Mouse (Mus musculus): ENCODE measurements around the gene Ssbp4. TPM values are rescaled to one million over a fixed set of nuclear protein-coding genes. Genes with fewer than 3 reads are reported as not detected.
A peak's percentile ranks its signal among the peaks of the same experiment; 100 is the strongest.

Ssbp4 gene
- polyA plus RNA-seq, 1 experiment from 2014 or later: 63.2 TPM

DNA sequence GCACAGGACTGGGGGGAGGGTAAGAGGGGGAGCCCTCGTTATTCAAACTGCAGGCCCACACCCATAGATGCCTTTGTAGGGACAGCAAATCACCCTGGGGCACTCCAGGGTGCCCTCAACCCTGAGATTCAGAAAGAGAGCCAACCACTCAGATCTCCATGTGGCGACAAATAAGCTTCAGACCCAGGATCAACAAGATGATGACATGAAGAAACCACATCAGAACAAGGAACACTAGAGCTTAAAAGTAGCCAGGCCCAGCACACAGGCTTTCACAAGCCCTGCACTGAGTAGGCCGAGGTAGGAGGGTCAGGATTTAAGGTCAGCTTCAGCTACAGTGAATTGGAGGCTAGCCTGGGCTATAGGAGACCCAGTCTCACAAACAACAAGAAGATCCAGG, 40.2 kb upstream of the Ssbp4 start:
- no peaks in the 10 kb centered on the region for H3K9me3 ChIP-seq (ENCODE audit: control insufficient read depth, low read length)
- peak overlapping the region; percentile 48; the same call in 1 of the 2 replicates for H3K9ac ChIP-seq (ENCODE audit: low read depth, low read length)
- peaks cover 12% of the 10 kb centered on the region; the same call in 1 of the 2 replicates for H3K36me3 ChIP-seq (ENCODE audit: control insufficient read depth, insufficient read depth, low read length)
- H3K27me3 ChIP-seq (replicated peaks; ENCODE audit: control insufficient read depth, insufficient read depth, low read length): no peaks in the 10 kb centered on the region
- no peak overlapping the region for H3K4me3 ChIP-seq (ENCODE audit: low read length)
- H3K4me1 ChIP-seq (ENCODE audit: control insufficient read depth, insufficient read depth, low read length): peaks cover 47% of the 10 kb centered on the region
- H3K4me2 ChIP-seq (ENCODE audit: low read depth, low read length): no peak overlapping the region
- ATAC-seq: peak; percentile 8; the same call in 1 of the 2 replicates
- peak overlapping the region; percentile 81 for H3K27ac ChIP-seq (ENCODE audit: low read length)
- WGBS: 59% methylated on average over 3 of the region's 3 CpGs

DNA sequence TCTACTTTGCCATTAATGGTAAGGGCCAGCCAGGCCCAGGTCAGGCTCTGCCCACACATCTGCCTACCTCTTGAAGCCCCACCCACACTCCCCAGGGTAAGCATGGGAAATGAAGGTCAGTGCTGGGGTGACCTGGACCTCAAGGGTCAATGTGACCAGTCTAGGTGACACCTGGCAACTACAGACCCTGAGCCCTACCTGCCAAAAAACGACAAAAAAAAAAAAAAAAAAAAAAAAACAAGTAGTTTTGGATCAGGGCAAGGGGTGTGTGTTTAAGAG, 39.4 kb upstream of the Ssbp4 start:
- H3K9ac ChIP-seq (ENCODE audit: low read depth, low read length): 0 out of 2 replicates have a peak overlapping the region, but pooled peaks have one; percentile 49
- no peaks in the 10 kb centered on the region for H3K9me3 ChIP-seq (ENCODE audit: control insufficient read depth, low read length)
- WGBS: 63% methylated on average over 1 of the region's 1 CpGs
- ATAC-seq: no peak
- no peak overlapping the region for H3K4me2 ChIP-seq (ENCODE audit: low read depth, low read length)
- peaks cover 43% of the 10 kb centered on the region for H3K4me1 ChIP-seq (ENCODE audit: control insufficient read depth, insufficient read depth, low read length)
- no peaks in the 10 kb centered on the region for H3K27me3 ChIP-seq (replicated peaks; ENCODE audit: control insufficient read depth, insufficient read depth, low read length)
- H3K27ac ChIP-seq (ENCODE audit: low read length): peak overlapping the region; percentile 81
- no peak overlapping the region for H3K4me3 ChIP-seq (ENCODE audit: low read length)
- H3K36me3 ChIP-seq (ENCODE audit: control insufficient read depth, insufficient read depth, low read length): peaks cover 12% of the 10 kb centered on the region; the same call in 1 of the 2 replicates

DNA sequence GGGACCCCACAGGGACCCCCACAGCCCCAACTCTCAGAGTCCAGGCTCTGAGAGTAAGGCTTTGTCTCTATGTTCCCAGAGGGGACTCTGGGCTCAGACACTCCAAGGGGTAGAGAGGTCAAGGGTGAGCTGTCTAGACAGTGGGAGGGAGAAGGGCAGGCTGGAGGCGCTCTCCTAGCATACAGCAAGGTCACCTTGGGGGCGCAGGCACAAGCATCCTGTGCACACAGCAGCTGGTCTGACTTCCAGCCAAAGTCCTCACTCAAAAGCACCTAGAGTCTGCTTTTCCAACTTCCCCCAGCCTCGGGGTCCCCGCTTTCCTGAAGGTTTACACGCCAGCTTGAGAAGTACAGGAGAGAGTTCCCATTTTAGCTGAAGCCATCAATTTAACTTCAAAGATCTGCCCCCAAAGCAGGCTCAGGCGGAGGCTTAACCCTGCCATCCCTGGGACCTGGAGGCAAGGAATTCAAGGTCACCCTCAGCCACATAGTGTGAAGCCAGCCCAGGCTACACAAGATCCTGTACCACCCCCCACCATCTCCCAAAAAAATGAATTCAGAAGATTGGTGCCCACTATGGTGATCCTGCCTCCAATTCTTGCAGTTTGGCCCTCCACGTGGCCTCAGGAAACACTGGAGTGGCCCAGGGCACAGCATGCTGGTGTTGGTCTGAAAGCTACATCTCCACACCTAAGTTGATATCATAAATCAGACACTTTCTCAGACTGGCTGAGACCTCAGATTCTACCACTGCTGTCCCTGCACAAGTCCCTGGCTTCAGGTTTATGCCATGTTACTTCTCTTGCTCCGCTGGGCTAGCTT, 38.9 kb upstream of the Ssbp4 start:
- no peak for ATAC-seq
- H3K27ac ChIP-seq (ENCODE audit: low read length): peak overlapping the region; percentile 58
- peaks cover 12% of the 10 kb centered on the region; the same call in 1 of the 2 replicates for H3K36me3 ChIP-seq (ENCODE audit: control insufficient read depth, insufficient read depth, low read length)
- H3K9ac ChIP-seq (ENCODE audit: low read depth, low read length): peak overlapping the region; percentile 49; the same call in 1 of the 2 replicates
- H3K27me3 ChIP-seq (replicated peaks; ENCODE audit: control insufficient read depth, insufficient read depth, low read length): no peaks in the 10 kb centered on the region
- WGBS: 50% methylated on average over 8 of the region's 8 CpGs
- peaks cover 40% of the 10 kb centered on the region for H3K4me1 ChIP-seq (ENCODE audit: control insufficient read depth, insufficient read depth, low read length)
- no peaks in the 10 kb centered on the region for H3K9me3 ChIP-seq (ENCODE audit: control insufficient read depth, low read length)
- no peak overlapping the region for H3K4me2 ChIP-seq (ENCODE audit: low read depth, low read length)
- H3K4me3 ChIP-seq (ENCODE audit: low read length): no peak overlapping the region

DNA sequence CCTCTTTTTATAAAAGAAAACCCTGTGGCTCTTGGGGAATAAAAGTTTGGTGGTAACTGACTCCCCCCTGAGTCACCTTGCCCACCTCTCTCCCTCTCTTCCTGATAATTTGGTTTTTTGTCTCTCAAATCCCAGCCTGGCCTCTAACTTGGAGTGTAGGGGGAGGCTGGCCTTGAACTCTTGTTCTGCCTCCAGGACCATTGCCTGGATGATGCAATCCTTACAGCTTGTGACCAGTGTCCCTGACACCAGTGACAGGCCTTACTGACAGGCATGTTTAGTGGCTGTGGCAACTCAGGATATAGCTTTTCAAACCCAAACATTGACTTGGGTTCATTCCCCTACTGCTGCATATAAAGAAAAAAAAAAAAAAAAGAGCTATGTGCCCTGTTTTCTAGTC, 38.1 kb upstream of the Ssbp4 start:
- Histone ChIP-seq H3K27ac (ENCODE audit: low read length) (no peak overlapping the region), H3K9me3 (ENCODE audit: control insufficient read depth, low read length) (no peaks in the 10 kb centered on the region), H3K4me3 (ENCODE audit: low read length) (no peak overlapping the region), H3K9ac (ENCODE audit: low read depth, low read length) (no peak overlapping the region), H3K4me2 (ENCODE audit: low read depth, low read length) (no peak overlapping the region), H3K36me3 (ENCODE audit: control insufficient read depth, insufficient read depth, low read length) (peaks cover 7% of the 10 kb centered on the region; the same call in 1 of the 2 replicates), H3K4me1 (ENCODE audit: control insufficient read depth, insufficient read depth, low read length) (peaks cover 40% of the 10 kb centered on the region), H3K27me3 (replicated peaks; ENCODE audit: control insufficient read depth, insufficient read depth, low read length) (no peaks in the 10 kb centered on the region)
- ATAC-seq: no peak

DNA sequence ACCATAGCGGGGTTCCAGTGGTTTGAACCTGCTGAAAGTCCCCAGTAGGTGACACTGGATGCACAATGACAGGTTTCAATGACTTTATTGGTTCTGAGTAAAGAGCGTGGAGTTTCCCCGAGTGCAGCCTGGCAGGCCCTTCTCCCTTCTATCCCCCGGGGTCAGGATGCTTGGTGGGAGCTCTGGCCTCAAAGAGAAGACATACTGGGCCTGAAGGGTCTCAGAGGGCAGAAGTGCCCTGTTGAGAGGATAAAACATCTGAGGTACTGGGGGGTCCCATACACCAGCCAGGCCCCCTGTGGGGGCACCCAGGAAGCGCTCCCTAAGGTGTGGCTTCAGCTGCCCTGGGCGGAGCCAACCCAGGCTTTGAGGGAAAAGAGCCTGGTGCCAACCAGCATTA, 37.7 kb upstream of the Ssbp4 start:
- peak overlapping the region; percentile 33; the same call in 1 of the 2 replicates for H3K27ac ChIP-seq (ENCODE audit: low read length)
- H3K27me3 ChIP-seq (replicated peaks; ENCODE audit: control insufficient read depth, insufficient read depth, low read length): no peaks in the 10 kb centered on the region
- ATAC-seq: no peak
- H3K4me1 ChIP-seq (ENCODE audit: control insufficient read depth, insufficient read depth, low read length): peaks cover 40% of the 10 kb centered on the region
- WGBS: 76% methylated on average over 6 of the region's 6 CpGs
- H3K9me3 ChIP-seq (ENCODE audit: control insufficient read depth, low read length): no peaks in the 10 kb centered on the region
- H3K4me2 ChIP-seq (ENCODE audit: low read depth, low read length): no peak overlapping the region
- H3K9ac ChIP-seq (ENCODE audit: low read depth, low read length): no peak overlapping the region
- peaks cover 7% of the 10 kb centered on the region; the same call in 1 of the 2 replicates for H3K36me3 ChIP-seq (ENCODE audit: control insufficient read depth, insufficient read depth, low read length)
- H3K4me3 ChIP-seq (ENCODE audit: low read length): no peak overlapping the region

DNA sequence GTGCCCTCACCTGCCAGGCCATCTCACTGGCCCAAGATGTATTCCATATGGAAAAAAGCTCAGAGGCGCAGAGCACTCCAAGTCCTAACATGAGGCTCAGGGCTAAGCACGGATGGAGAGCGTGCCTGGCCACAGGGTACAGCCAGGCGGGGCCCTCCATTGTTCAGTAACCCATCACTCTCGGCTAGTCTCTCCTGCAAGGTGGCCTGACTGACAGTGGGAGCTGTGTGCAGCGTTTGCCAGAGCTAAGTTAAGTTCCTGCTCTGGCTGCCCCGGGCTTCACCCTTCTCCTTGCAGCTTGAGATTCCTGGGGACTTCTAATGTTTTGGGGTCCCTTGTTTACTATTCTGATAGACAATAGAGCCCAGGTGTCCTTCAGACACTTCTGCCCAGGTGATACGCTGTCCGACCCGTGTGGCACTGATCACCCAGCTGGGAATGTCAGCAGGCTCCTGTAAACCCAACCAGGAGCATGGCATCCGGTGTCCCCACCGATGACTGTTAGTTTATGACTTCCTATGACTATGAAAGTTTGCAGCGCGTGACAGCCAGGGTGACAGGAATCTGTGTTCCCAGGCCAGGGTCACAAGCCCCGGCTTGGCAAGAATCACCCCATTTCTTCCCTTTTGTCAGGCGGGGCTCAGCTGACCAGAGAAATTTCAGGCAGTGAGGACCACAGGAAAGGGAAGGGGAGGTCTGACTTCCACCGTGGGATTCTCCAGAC, 37.0 kb upstream of the Ssbp4 start:
- WGBS: 51% methylated on average over 17 of the region's 17 CpGs
- Histone ChIP-seq H3K4me1 (ENCODE audit: control insufficient read depth, insufficient read depth, low read length) (peaks cover 40% of the 10 kb centered on the region), H3K9ac (ENCODE audit: low read depth, low read length) (no peak overlapping the region), H3K27me3 (replicated peaks; ENCODE audit: control insufficient read depth, insufficient read depth, low read length) (no peaks in the 10 kb centered on the region), H3K4me2 (ENCODE audit: low read depth, low read length) (no peak overlapping the region), H3K36me3 (ENCODE audit: control insufficient read depth, insufficient read depth, low read length) (peaks cover 3% of the 10 kb centered on the region; the same call in 1 of the 2 replicates), H3K4me3 (ENCODE audit: low read length) (no peak overlapping the region), H3K27ac (ENCODE audit: low read length) (peak overlapping the region; percentile 33), H3K9me3 (ENCODE audit: control insufficient read depth, low read length) (no peaks in the 10 kb centered on the region)
- no peak for ATAC-seq

DNA sequence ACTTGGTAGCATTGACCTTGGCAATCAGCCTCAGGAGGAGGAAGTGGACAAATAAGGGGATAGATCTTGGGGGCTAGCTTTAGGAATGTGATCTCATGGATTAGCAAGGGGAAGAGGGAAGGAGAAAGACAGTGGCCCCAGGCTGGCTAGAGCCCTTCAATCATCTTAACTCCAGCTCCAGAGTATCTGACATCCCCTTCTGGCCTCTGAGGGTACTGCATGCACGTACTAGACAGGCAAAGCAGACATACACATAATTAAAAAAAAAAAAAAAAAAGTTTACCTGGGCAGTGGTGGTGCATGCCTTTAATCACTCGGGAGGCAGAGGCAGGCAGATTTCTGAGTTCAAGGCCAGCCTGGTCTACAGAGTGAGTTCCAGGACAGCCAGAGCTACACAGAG, 35.4 kb upstream of the Ssbp4 start:
- H3K36me3 ChIP-seq (ENCODE audit: control insufficient read depth, insufficient read depth, low read length): no peaks in the 10 kb centered on the region
- H3K9me3 ChIP-seq (ENCODE audit: control insufficient read depth, low read length): no peaks in the 10 kb centered on the region
- no peak for ATAC-seq
- no peak overlapping the region for H3K4me2 ChIP-seq (ENCODE audit: low read depth, low read length)
- H3K9ac ChIP-seq (ENCODE audit: low read depth, low read length): no peak overlapping the region
- no peak overlapping the region for H3K4me3 ChIP-seq (ENCODE audit: low read length)
- WGBS: 77% methylated on average over 2 of the region's 2 CpGs
- H3K4me1 ChIP-seq (ENCODE audit: control insufficient read depth, insufficient read depth, low read length): peaks cover 25% of the 10 kb centered on the region
- no peaks in the 10 kb centered on the region for H3K27me3 ChIP-seq (replicated peaks; ENCODE audit: control insufficient read depth, insufficient read depth, low read length)
- H3K27ac ChIP-seq (ENCODE audit: low read length): no peak overlapping the region

DNA sequence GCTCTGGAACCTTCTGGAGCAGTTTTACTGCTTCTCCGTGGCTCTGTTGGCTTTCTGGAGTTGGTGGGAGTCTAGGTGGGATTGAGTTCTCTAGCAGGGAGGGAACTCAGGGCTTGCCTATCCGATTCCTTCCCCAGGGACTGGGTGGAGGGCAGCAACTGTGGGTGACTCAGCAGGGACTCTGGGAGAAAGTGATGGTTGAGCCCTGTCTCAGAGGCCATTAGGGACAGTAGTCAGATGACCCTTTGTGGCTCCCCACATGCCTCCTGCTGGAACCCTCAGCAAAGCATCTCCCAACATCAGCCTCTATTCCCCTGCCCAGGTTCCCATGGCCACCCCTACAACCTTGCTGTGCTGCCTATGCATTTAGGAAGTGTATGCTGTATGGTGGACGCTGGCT, 34.3 kb upstream of the Ssbp4 start:
- H3K4me1 ChIP-seq (ENCODE audit: control insufficient read depth, insufficient read depth, low read length): peaks cover 26% of the 10 kb centered on the region
- no peak overlapping the region for H3K4me3 ChIP-seq (ENCODE audit: low read length)
- no peak overlapping the region for H3K27ac ChIP-seq (ENCODE audit: low read length)
- H3K4me2 ChIP-seq (ENCODE audit: low read depth, low read length): no peak overlapping the region
- H3K36me3 ChIP-seq (ENCODE audit: control insufficient read depth, insufficient read depth, low read length): no peaks in the 10 kb centered on the region
- no peak overlapping the region for H3K9ac ChIP-seq (ENCODE audit: low read depth, low read length)
- no peak for ATAC-seq
- H3K27me3 ChIP-seq (replicated peaks; ENCODE audit: control insufficient read depth, insufficient read depth, low read length): no peaks in the 10 kb centered on the region
- 68% methylated on average over 3 of the region's 3 CpGs for WGBS
- no peaks in the 10 kb centered on the region for H3K9me3 ChIP-seq (ENCODE audit: control insufficient read depth, low read length)

DNA sequence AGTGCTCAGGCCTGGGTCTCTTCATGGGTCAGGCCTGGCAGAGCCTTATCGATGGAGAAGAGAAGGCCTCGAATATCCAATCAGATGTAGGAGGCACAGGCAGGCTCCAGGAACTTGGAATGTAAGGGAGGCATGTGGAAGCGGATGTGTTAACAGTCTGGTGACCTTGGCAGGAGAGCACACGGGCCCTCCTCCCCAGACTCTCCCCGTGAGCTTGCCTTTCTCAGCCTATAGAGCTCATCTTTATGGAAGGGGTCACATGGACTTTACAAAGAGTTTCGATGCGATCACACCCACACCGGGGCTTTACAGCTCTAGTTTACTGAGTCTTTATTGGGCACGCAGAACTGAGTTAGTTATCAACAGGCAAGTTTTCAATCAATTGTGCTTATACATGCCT, 30.1 kb upstream of the Ssbp4 start:
- Histone ChIP-seq H3K36me3 (ENCODE audit: control insufficient read depth, insufficient read depth, low read length) (no peaks in the 10 kb centered on the region), H3K9ac (ENCODE audit: low read depth, low read length) (no peak overlapping the region), H3K4me1 (ENCODE audit: control insufficient read depth, insufficient read depth, low read length) (peaks cover 20% of the 10 kb centered on the region), H3K9me3 (ENCODE audit: control insufficient read depth, low read length) (no peaks in the 10 kb centered on the region), H3K27ac (ENCODE audit: low read length) (peak overlapping the region; percentile 43; the same call in 1 of the 2 replicates), H3K4me3 (ENCODE audit: low read length) (no peak overlapping the region), H3K27me3 (replicated peaks; ENCODE audit: control insufficient read depth, insufficient read depth, low read length) (no peaks in the 10 kb centered on the region), H3K4me2 (ENCODE audit: low read depth, low read length) (no peak overlapping the region)
- peak; percentile 58 for ATAC-seq
- 50% methylated on average over 9 of the region's 9 CpGs for WGBS

All from intestine, embryonic 16.5 days (tissue).